Mouse (Mus musculus): ENCODE measurements around the gene Mbnl1.

DNA sequence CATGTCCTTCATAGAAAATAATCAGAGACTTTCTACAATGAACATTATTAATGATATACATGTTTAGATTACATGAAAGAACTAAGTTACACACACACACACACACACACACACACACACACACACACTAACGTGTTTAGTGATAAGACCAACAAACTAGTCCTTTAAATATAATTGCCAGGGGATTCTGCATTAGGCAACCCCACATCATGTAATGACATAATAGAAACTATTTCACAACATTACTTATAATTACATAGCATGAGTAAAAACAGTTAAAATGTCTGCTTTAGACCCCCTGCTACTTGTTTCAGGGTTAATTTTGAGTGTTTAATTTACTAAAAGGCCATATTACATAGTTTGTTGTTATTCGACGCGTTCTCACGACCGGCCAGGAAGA, 16.9 kb downstream of the Mbnl1 start:
- TF ChIP-seq POLR2A (IDR thresholded peaks at IDR 0.05; ENCODE audit: low read depth, low read length) (no peak), CTCF (conservative IDR thresholded peaks at IDR 0.05; ENCODE audit: insufficient read depth, insufficient read length, low read depth, low read length) (no peak)
